10 mouse cellular contexts compared by ENCODE assay signal in genomic region chr4:44714111-44714621, GRCm38 (mm10). TPM values are rescaled to one million over a fixed set of nuclear protein-coding genes. Genes with fewer than 3 reads are reported as not detected.
DNase-seq lines count a peak whose midpoint lies in the region; ATAC-seq and TF ChIP-seq lines count a peak whose summit lies in the region.
"Had no signal": no experiment of that assay in that cellular context is flagged by ENCODE, and none has a peak within 500 bp of the region (broad histone marks: within the 10 kb centered on the region; RNA-seq: fewer than 3 reads in every experiment).

No protein-coding gene starts in this region.

- no peaks in the 10 kb centered on the region for H3K36me3 ChIP-seq in heart, adult 2 months (ENCODE audit: control insufficient read depth, insufficient read depth, low read length)
- H3K36me3 ChIP-seq in hindbrain, embryonic 16.5 days (ENCODE audit: control insufficient read depth, insufficient read depth, low read length) = no peaks in the 10 kb centered on the region
- H3K36me3 ChIP-seq in splenic B cell, adult 2 months (ENCODE audit: control insufficient read depth, insufficient read depth, low read length, poor library complexity, severe bottlenecking) = no peaks in the 10 kb centered on the region; the same call in 1 of the 2 replicates
- H3K36me3 ChIP-seq: liver, embryonic 13.5 days had no signal

- H3K4me2 ChIP-seq in hindbrain, embryonic 16.5 days (ENCODE audit: low read length) = 0 out of 2 replicates have a peak overlapping the region, but pooled peaks have one; percentile 7
- H3K4me2 ChIP-seq: liver, embryonic 13.5 days had no signal

- H3K4me3 ChIP-seq in heart, adult 2 months = no peak overlapping the region
- no peak overlapping the region for H3K4me3 ChIP-seq in hindbrain, embryonic 16.5 days (ENCODE audit: low read length)
- H3K4me3 ChIP-seq: liver, embryonic 13.5 days had no signal

- H3K27ac ChIP-seq in heart, adult 2 months = no peak overlapping the region
- no peak overlapping the region for H3K27ac ChIP-seq in hindbrain, embryonic 16.5 days (ENCODE audit: low read depth, low read length)
- H3K27ac ChIP-seq: liver, embryonic 13.5 days had no signal

- peaks cover 37% of the 10 kb centered on the region for H3K27me3 ChIP-seq in heart, adult 2 months (ENCODE audit: control insufficient read depth, insufficient read depth, low read length)
- H3K27me3 ChIP-seq in hindbrain, embryonic 16.5 days (replicated peaks; ENCODE audit: control insufficient read depth, insufficient read depth, low read length) = peaks cover 49% of the 10 kb centered on the region
- no peaks in the 10 kb centered on the region for H3K27me3 ChIP-seq in splenic B cell, adult 2 months (ENCODE audit: control insufficient read depth, insufficient read depth, low read length, poor library complexity, severe bottlenecking)

- DNase-seq in heart, adult 2 months = peak; percentile 11 to 23
- no peak for DNase-seq in heart, postnatal 10 days
- DNase-seq in retina, postnatal 1 day = peak; percentile 38
- no peak for DNase-seq in retina, embryonic 14.5 days (ENCODE audit: low spot score)
- peak; percentile 39 for DNase-seq in splenic B cell, adult 2 months (ENCODE audit: low read depth, low spot score)
- no peak for DNase-seq in adrenal gland, postnatal 4 days (ENCODE audit: low spot score in 2 of 2)
- DNase-seq in adrenal gland, adult 8-10 months = no peak
- DNase-seq: liver, embryonic 13.5 days had no signal

- H3K4me1 ChIP-seq in heart, adult 2 months (ENCODE audit: control insufficient read depth, insufficient read depth, low read length) = no peaks in the 10 kb centered on the region
- H3K4me1 ChIP-seq in hindbrain, embryonic 16.5 days (ENCODE audit: control insufficient read depth, insufficient read depth, low read depth, low read length) = peaks cover 3% of the 10 kb centered on the region; the same call in 1 of the 2 replicates

- TF ChIP-seq POLR2A in heart, adult 2 months (IDR thresholded peaks at IDR 0.05; ENCODE audit: insufficient read depth, low read depth, low read length) = no peak

- intact Hi-C loops in heart, adult 2 months (cut with DNase I) = no loop called here
- intact Hi-C loops in heart, postnatal 10 days (cut with DNase I) = loop anchor here (5.0 kb wide), 1 partner anchor 193 kb away; no protein-coding TSS in a partner anchor

- H3K9ac ChIP-seq in heart, adult 2 months (ENCODE audit: low read depth, low read length) = no peak overlapping the region
- no peak overlapping the region for H3K9ac ChIP-seq in hindbrain, embryonic 16.5 days (ENCODE audit: low read depth, low read length)
- H3K9ac ChIP-seq: liver, embryonic 13.5 days had no signal

- H3K9me3 ChIP-seq in hindbrain, embryonic 16.5 days (ENCODE audit: control insufficient read depth, low read length) = no peaks in the 10 kb centered on the region
- H3K9me3 ChIP-seq: liver, embryonic 13.5 days had no signal

- TF ChIP-seq CTCF in heart, adult 2 months (IDR thresholded peaks at IDR 0.05) = no peak

- WGBS in heart, adult 2 months = 3% methylated on average over 27 of the region's 27 CpGs
- 2% methylated on average over 27 of the region's 27 CpGs for WGBS in hindbrain, embryonic 16.5 days

- TF ChIP-seq EP300 in heart, adult 2 months (IDR thresholded peaks at IDR 0.05; ENCODE audit: insufficient read depth, low read depth, low read length) = no peak

- ATAC-seq in hindbrain, embryonic 16.5 days = no peak

- H3K79me2 ChIP-seq in heart, adult 2 months (replicated peaks; ENCODE audit: control insufficient read depth, insufficient read depth, low read length) = no peaks in the 10 kb centered on the region

RNA-seq across cellular contexts. Expression of gene Pax5, which starts 3.9 kb away (rescaled TPM):
- total RNA-seq in heart, adult 2 months (2021) = 1 to 10 TPM in 1 of 2 experiments, under 1 TPM in 1; 0.68 to 1.5 TPM
- 0.67 and 1.1 TPM in 2 replicates for polyA plus RNA-seq in heart, adult 2 months (2012; rRNA removed)
- 1 to 10 TPM; 1.1 to 1.2 TPM for total RNA-seq in heart, postnatal 10 days (2021)
- 0.99 and 1.9 TPM in 2 replicates for polyA plus RNA-seq in hindbrain, embryonic 16.5 days (2015; fragmentation: Nextera tagmentation; extraction: Ambion mirVana)
- 1 to 10 TPM in 1 of 2 experiments, under 1 TPM in 1; 0.59 to 1.0 TPM for total RNA-seq in adrenal gland, postnatal 4 days (2021)
- 1 to 10 TPM in 2 of 4 experiments, under 1 TPM in 2; 0.17 to 1.8 (median 0.79) TPM for total RNA-seq in adrenal gland, adult 8-10 months (2022)
- polyA plus RNA-seq: heart, embryonic 11.5 days had no signal

RNA-seq across cellular contexts. Expression of gene Zcchc7, which starts 41.5 kb away (rescaled TPM):
- total RNA-seq in heart, adult 2 months (2021) = 10 to 100 TPM; 12.4 to 12.9 TPM
- 6.7 and 12.8 TPM in 2 replicates for polyA plus RNA-seq in heart, adult 2 months (2012; rRNA removed)
- 10 to 100 TPM; 19.1 to 19.9 TPM for total RNA-seq in heart, postnatal 10 days (2021)
- 27.2 and 36.1 TPM in 2 replicates for polyA plus RNA-seq in hindbrain, embryonic 16.5 days (2015; fragmentation: Nextera tagmentation; extraction: Ambion mirVana)
- total RNA-seq in adrenal gland, postnatal 4 days (2021) = 10 to 100 TPM; 49.1 to 53.2 TPM
- 10 to 100 TPM; 37.4 to 78.7 (median 52.4) TPM for total RNA-seq in adrenal gland, adult 8-10 months (2022)

Comparison
In these comparisons a context has a peak if more than half of its experiments do, and no peak if none do; other contexts are left out.
1. DNase-seq: peak in heart, adult 2 months (2 of 2), retina, postnatal 1 day (single experiment) and splenic B cell, adult 2 months (single experiment); none in heart, postnatal 10 days (0 of 2), retina, embryonic 14.5 days (single experiment), adrenal gland, postnatal 4 days (0 of 2) and adrenal gland, adult 8-10 months (single experiment).